Mouse (Mus musculus) large intestine, adult 2 months (tissue): ENCODE measurements around the gene Grid2ip. TPM values are rescaled to one million over a fixed set of nuclear protein-coding genes. Genes with fewer than 3 reads are reported as not detected.
"Not testable (repeated sequence)": the region's sequence is repeated elsewhere in the genome, so short reads cannot be mapped to it uniquely, and the experiment has no call there.

Experiments
- DNase-seq: peaks from one replicate; pipeline ENCODE4 v3.0.0-alpha.2; 2012; ENCODE audit warnings: low read depth, low spot score
- WGBS: fragments of 180-500 bp; shearing (Covaris S2); methylation state at CpG from one replicate; pipeline ENCODE4 v1.1.7; 2018; 5-methylcytosine and 5-hydroxymethylcytosine counted together
- polyA plus RNA-seq: library from polyadenylated mRNA; depleted of rRNA; stranded (reverse); fragments of >200 nt; gene quantifications from 2 replicates; pipeline ENCODE4 v1.2.3, GENCODE M21; 2012

The Grid2ip gene
- polyA plus RNA-seq, 1 experiment: 0.16 TPM

- 70% methylated on average over 5 of the region's 5 CpGs for WGBS
- DNase-seq: no peak
Observed at GRCm38 (mm10) chr5:143360000-143360399, 2.9 kb downstream of the Grid2ip start.

- no peak for DNase-seq
- 59% methylated on average over 7 of the region's 7 CpGs for WGBS
Observed at GRCm38 (mm10) chr5:143361428-143361827, 4.3 kb downstream of the Grid2ip start.

- WGBS: 2% methylated on average over 47 of the region's 47 CpGs
Observed at GRCm38 (mm10) chr5:143363678-143364615, 6.8 kb downstream of the Grid2ip start.

GRCm38 (mm10) chr5:143367931-143368330, 10.8 kb downstream of the Grid2ip start:
- DNase-seq: no peak
- 62% methylated on average over 3 of the region's 3 CpGs for WGBS

More at GRCm38 (mm10) chr5:143363678-143364615, 6.8 kb downstream of the Grid2ip start:
- no peak for DNase-seq

GRCm38 (mm10) chr5:143369611-143370255, 12.6 kb downstream of the Grid2ip start:
- 2% methylated on average over 36 of the region's 36 CpGs for WGBS
- DNase-seq: no peak

- WGBS: 29% methylated on average over 17 of the region's 17 CpGs
- DNase-seq: no peak
Observed at GRCm38 (mm10) chr5:143370416-143371145, 13.4 kb downstream of the Grid2ip start.

- 56% methylated on average over 4 of the region's 4 CpGs for WGBS
- DNase-seq: no peak
Observed at GRCm38 (mm10) chr5:143371146-143371510, 14.0 kb downstream of the Grid2ip start.

- DNase-seq: no peak
- WGBS: 2% methylated on average over 35 of the region's 35 CpGs
Observed at GRCm38 (mm10) chr5:143372818-143373217, 15.7 kb downstream of the Grid2ip start.

GRCm38 (mm10) chr5:143375242-143375641, 18.1 kb downstream of the Grid2ip start:
- no peak for DNase-seq
- 4% methylated on average over 21 of the region's 21 CpGs for WGBS

- WGBS: 88% methylated on average over 4 of the region's 4 CpGs
- no peak for DNase-seq
Observed at GRCm38 (mm10) chr5:143376156-143376555, 19.0 kb downstream of the Grid2ip start.

- 9% methylated on average over 39 of the region's 39 CpGs for WGBS
- DNase-seq: no peak
Observed at GRCm38 (mm10) chr5:143386797-143387621, 29.9 kb downstream of the Grid2ip start.

GRCm38 (mm10) chr5:143394184-143394583, 37.0 kb downstream of the Grid2ip start:
- DNase-seq: no peak
- WGBS: 87% methylated on average over 7 of the region's 7 CpGs

- WGBS: 96% methylated on average over 2 of the region's 2 CpGs
- DNase-seq: not testable (repeated sequence)
Observed at GRCm38 (mm10) chr5:143394966-143395365, 37.8 kb downstream of the Grid2ip start.

- WGBS: 38% methylated on average over 2 of the region's 2 CpGs
Observed at GRCm38 (mm10) chr5:143395649-143396048, 38.5 kb downstream of the Grid2ip start.

GRCm38 (mm10) chr5:143400501-143400900, 43.4 kb downstream of the Grid2ip start:
- peak; percentile 88 for DNase-seq

More at GRCm38 (mm10) chr5:143395649-143396048, 38.5 kb downstream of the Grid2ip start:
- DNase-seq: no peak

GRCm38 (mm10) chr5:143401556-143401955, 44.4 kb downstream of the Grid2ip start:
- no peak for DNase-seq
- WGBS: 27% methylated on average over 2 of the region's 2 CpGs

More at GRCm38 (mm10) chr5:143400501-143400900, 43.4 kb downstream of the Grid2ip start:
- 21% methylated on average over 12 of the region's 12 CpGs for WGBS

- peak; percentile 52 for DNase-seq
- WGBS: under 1% methylated on average over 72 of the region's 72 CpGs
Observed at GRCm38 (mm10) chr5:143403221-143404147, 46.3 kb downstream of the Grid2ip start, which contains the start of gene Kdelr2. Gene Kdelr2, plus strand, starts transcription at chr5:143403838.
